Mouse (Mus musculus) MEL (cell line): ENCODE data around the gene Syne2.

ENCODE experiments used
- BHLHE40 ChIP-seq: IDR thresholded peaks from 2 replicates; pipeline ENCODE4 v1.6.1; 2012; ENCODE audit warnings: low read depth, mild to moderate bottlenecking, inconsistent platforms, low read length, improper control_type of control experiment, borderline replicate concordance
- CTCF ChIP-seq, 3 experiments: IDR thresholded peaks in 2 of 3; conservative IDR thresholded peaks in 1 of 3; 2 replicates each; pipeline ENCODE4 v1.5.1; 2011 to 2012; ENCODE audit warnings: low read length in 3 of 3, low read depth in 2 of 3, mild to moderate bottlenecking in 2 of 3, improper control_type of control experiment in 1 of 3, inconsistent platforms in 1 of 3, mixed read lengths in 1 of 3, moderate library complexity in 1 of 3; ENCODE audit not compliant: control insufficient read depth in 1 of 3, insufficient read depth in 1 of 3, poor library complexity in 1 of 3, severe bottlenecking in 1 of 3
- GATA1 ChIP-seq: IDR thresholded peaks from 2 replicates; pipeline ENCODE4 v1.6.1; 2011; ENCODE audit warnings: low read depth, low read length, improper control_type of control experiment
- MAFK ChIP-seq: IDR thresholded peaks from 2 replicates; pipeline ENCODE4 v1.6.1; 2011; ENCODE audit warnings: low read depth, mild to moderate bottlenecking, low read length, improper control_type of control experiment, borderline replicate concordance
- MXI1 ChIP-seq: IDR thresholded peaks from 2 replicates; pipeline ENCODE4 v1.6.1; 2011; ENCODE audit warnings: mild to moderate bottlenecking, low read depth, low read length, improper control_type of control experiment
- RCOR1 ChIP-seq: IDR thresholded peaks from 2 replicates; pipeline ENCODE4 v1.6.1; 2012; ENCODE audit warnings: low read depth, mild to moderate bottlenecking, inconsistent platforms, low read length, improper control_type of control experiment

GRCm38 (mm10) chr12:75866419-75867373, 48.8 kb downstream of the Syne2 start:
- TF ChIP-seq BHLHE40 (no peak), MAFK (no peak), RCOR1 (no peak), GATA1 (no peak), CTCF (IDR thresholded peaks at IDR 0.05 in 2 of 3, conservative IDR thresholded peaks at IDR 0.05 in 1 of 3; ENCODE audit: control insufficient read depth in 1 of 3, insufficient read depth in 1 of 3, low read depth in 2 of 3, low read length in 3 of 3, poor library complexity in 1 of 3, severe bottlenecking in 1 of 3) (no peak), MXI1 (no peak)
